Mouse (Mus musculus): Measurements from ENCODE around the gene Rapgef5. TPM values are rescaled to one million over a fixed set of nuclear protein-coding genes. Genes with fewer than 3 reads are reported as not detected.

Rapgef5 gene
- total and polyA plus RNA-seq, 3 experiments, result 4.2 to 6.8 (median 4.8) TPM

- H3K27me3 ChIP-seq (replicated peaks), result no peaks in the 10 kb centered on the region
- no peak overlapping the region for H3K27ac ChIP-seq (ENCODE audit: insufficient read depth, low read depth)
- no peaks in the 10 kb centered on the region for H3K36me3 ChIP-seq (replicated peaks in 1 of 2; ENCODE audit: control insufficient read depth in 1 of 2, insufficient read depth in 1 of 2, low read length in 1 of 2)
- no peak overlapping the region for H3K9ac ChIP-seq (ENCODE audit: insufficient read depth, low read depth)
- H3K79me2 ChIP-seq (replicated peaks; ENCODE audit: control insufficient read depth, extremely low read depth, insufficient read depth, poor library complexity, severe bottlenecking), result no peaks in the 10 kb centered on the region
- dilution Hi-C loops (cut with MboI; ENCODE audit: extremely low pct_ligation_motif_present, extremely low pct_unique_long_range_greater_than_20kb, low sequenced_read_pairs) (no loop called here), in situ Hi-C loops (cut with MboI; ENCODE audit: low pct_ligation_motif_present, low pct_unique_long_range_greater_than_20kb, low sequenced_read_pairs) (no loop called here)
- no peaks in the 10 kb centered on the region for H3K9me3 ChIP-seq (replicated peaks; ENCODE audit: low read length)
- DNase-seq (ENCODE audit: extremely low read depth), result no peak
- 0 out of 4 replicates have a peak, but pooled peaks cover 0 to 4% of the 10 kb centered on the region in 2 experiments for H3K4me1 ChIP-seq (ENCODE audit: control insufficient read depth in 1 of 2, insufficient read depth in 2 of 2)
- no peak overlapping the region for H3K4me2 ChIP-seq (ENCODE audit: insufficient read depth, low read depth, poor library complexity, severe bottlenecking)
- TF ChIP-seq POLR2A (IDR thresholded peaks at IDR 0.05; ENCODE audit: low read depth, low read length) (no peak), CHD1 (IDR thresholded peaks at IDR 0.05; ENCODE audit: low read depth, low read length) (no peak), SMC3 (IDR thresholded peaks at IDR 0.05; ENCODE audit: low read depth, low read length) (no peak), KAT2A (IDR thresholded peaks at IDR 0.05; ENCODE audit: insufficient replicate concordance, low read length) (no peak), GABPA (IDR thresholded peaks at IDR 0.05; ENCODE audit: insufficient replicate concordance, low read depth, low read length) (no peak), UBTF (IDR thresholded peaks at IDR 0.05; ENCODE audit: low read depth, low read length) (no peak), RAD21 (IDR thresholded peaks at IDR 0.05; ENCODE audit: low read depth, low read length) (no peak), ZNF384 (IDR thresholded peaks at IDR 0.05; ENCODE audit: low read depth, low read length) (no peak), CTCF (conservative IDR thresholded peaks at IDR 0.05 in 1 of 2, IDR thresholded peaks at IDR 0.05 in 1 of 2; ENCODE audit: low read depth in 2 of 2, low read length in 2 of 2) (no peak), BHLHE40 (IDR thresholded peaks at IDR 0.05; ENCODE audit: low read depth, low read length) (no peak), MYC (IDR thresholded peaks at IDR 0.05; ENCODE audit: low read depth, low read length) (no peak), MAFK (IDR thresholded peaks at IDR 0.05; ENCODE audit: insufficient replicate concordance, low read length) (no peak)
- no peak overlapping the region for H3K4me3 ChIP-seq (replicated peaks in 1 of 3; ENCODE audit: low read depth in 2 of 3, low read length in 2 of 3, poor library complexity in 1 of 3)
Measured at GRCm38 (mm10) chr12:117702291-117702690, 186.0 kb downstream of the Rapgef5 start.

GRCm38 (mm10) chr12:117702928-117703327 is 186.6 kb downstream of the Rapgef5 start:
- TF ChIP-seq ELF1 (IDR thresholded peaks at IDR 0.05; ENCODE audit: low read depth, low read length) (no peak), CTCF (conservative IDR thresholded peaks at IDR 0.05 in 1 of 2, IDR thresholded peaks at IDR 0.05 in 1 of 2; ENCODE audit: low read depth in 2 of 2, low read length in 2 of 2) (no peak), ZKSCAN1 (IDR thresholded peaks at IDR 0.05; ENCODE audit: borderline replicate concordance, low read depth, low read length) (no peak), ZC3H11A (IDR thresholded peaks at IDR 0.05; ENCODE audit: low read depth, low read length) (no peak), JUND (conservative IDR thresholded peaks at IDR 0.05; ENCODE audit: low read depth, low read length) (no peak), UBTF (IDR thresholded peaks at IDR 0.05; ENCODE audit: low read depth, low read length) (no peak), HCFC1 (IDR thresholded peaks at IDR 0.05; ENCODE audit: low read depth, low read length) (no peak), ETS1 (conservative IDR thresholded peaks at IDR 0.05; ENCODE audit: low read depth, low read length) (no peak), KAT2A (IDR thresholded peaks at IDR 0.05; ENCODE audit: insufficient replicate concordance, low read length) (no peak), MEF2A (IDR thresholded peaks at IDR 0.05; ENCODE audit: borderline replicate concordance, low read depth, low read length) (no peak), NRF1 (IDR thresholded peaks at IDR 0.05; ENCODE audit: low read depth, low read length) (no peak), USF2 (conservative IDR thresholded peaks at IDR 0.05; ENCODE audit: low read depth, low read length) (no peak), POLR2A (IDR thresholded peaks at IDR 0.05; ENCODE audit: low read depth, low read length) (no peak), MXI1 (IDR thresholded peaks at IDR 0.05; ENCODE audit: low read depth, low read length) (no peak), CHD2 (IDR thresholded peaks at IDR 0.05; ENCODE audit: low read length) (no peak), MYC (IDR thresholded peaks at IDR 0.05; ENCODE audit: low read depth, low read length) (no peak), TCF12 (IDR thresholded peaks at IDR 0.05; ENCODE audit: low read depth, low read length) (no peak)

More at GRCm38 (mm10) chr12:117702928-117703327, 186.6 kb downstream of the Rapgef5 start:
- H3K4me1 ChIP-seq (ENCODE audit: control insufficient read depth in 1 of 2, insufficient read depth in 2 of 2), result 0 out of 4 replicates have a peak, but pooled peaks cover 0 to 4% of the 10 kb centered on the region in 2 experiments
- no peak overlapping the region for H3K4me3 ChIP-seq (replicated peaks in 1 of 3; ENCODE audit: low read depth in 2 of 3, low read length in 2 of 3, poor library complexity in 1 of 3)
- no peak overlapping the region for H3K4me2 ChIP-seq (ENCODE audit: insufficient read depth, low read depth, poor library complexity, severe bottlenecking)
- H3K9ac ChIP-seq (ENCODE audit: insufficient read depth, low read depth), result no peak overlapping the region
- dilution Hi-C loops (cut with MboI; ENCODE audit: extremely low pct_ligation_motif_present, extremely low pct_unique_long_range_greater_than_20kb, low sequenced_read_pairs) (no loop called here), in situ Hi-C loops (cut with MboI; ENCODE audit: low pct_ligation_motif_present, low pct_unique_long_range_greater_than_20kb, low sequenced_read_pairs) (no loop called here)
- no peaks in the 10 kb centered on the region for H3K79me2 ChIP-seq (replicated peaks; ENCODE audit: control insufficient read depth, extremely low read depth, insufficient read depth, poor library complexity, severe bottlenecking)
- DNase-seq (ENCODE audit: extremely low read depth), result no peak
- H3K9me3 ChIP-seq (replicated peaks; ENCODE audit: low read length), result no peaks in the 10 kb centered on the region
- H3K36me3 ChIP-seq (replicated peaks in 1 of 2; ENCODE audit: control insufficient read depth in 1 of 2, insufficient read depth in 1 of 2, low read length in 1 of 2), result no peaks in the 10 kb centered on the region
- no peak overlapping the region for H3K27ac ChIP-seq (ENCODE audit: insufficient read depth, low read depth)
- no peaks in the 10 kb centered on the region for H3K27me3 ChIP-seq (replicated peaks)

Data from CH12.LX (cell line).